Comparison of ENCODE assay signal across 14 mouse cellular contexts in the genomic region with DNA sequence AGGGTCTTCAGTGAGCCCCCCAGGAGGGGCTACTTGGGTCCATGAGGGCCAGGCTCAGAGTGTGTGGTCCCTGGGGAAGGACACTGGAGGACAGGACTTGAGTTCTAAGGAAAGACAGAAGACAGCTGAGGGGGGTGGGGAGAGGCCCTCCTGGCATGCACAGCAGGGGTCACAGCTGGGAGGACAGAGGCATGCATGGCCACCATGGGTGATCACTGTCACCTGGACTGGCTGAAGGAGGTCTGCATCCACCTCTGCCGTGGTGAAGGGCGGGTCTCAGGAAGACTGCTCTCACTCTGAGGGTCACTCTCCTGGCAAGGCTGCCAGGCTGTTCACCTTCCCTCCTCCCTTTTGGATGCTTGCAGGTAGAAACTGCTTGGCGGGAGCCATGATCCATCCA. TPM values are rescaled to one million over a fixed set of nuclear protein-coding genes. Genes with fewer than 3 reads are reported as not detected.
DNase-seq lines count a peak whose midpoint lies in the region; ATAC-seq and TF ChIP-seq lines count a peak whose summit lies in the region.
"Had no signal": no experiment of that assay in that cellular context is flagged by ENCODE, and none has a peak within 500 bp of the region (broad histone marks: within the 10 kb centered on the region; RNA-seq: fewer than 3 reads in every experiment).

No protein-coding gene starts in this region.

- no peaks in the 10 kb centered on the region for H3K36me3 ChIP-seq in hindbrain, embryonic 13.5 days
- H3K36me3 ChIP-seq in hindbrain, embryonic 16.5 days (ENCODE audit: control insufficient read depth, insufficient read depth, low read length): no peaks in the 10 kb centered on the region
- H3K36me3 ChIP-seq in thymus, adult 2 months (ENCODE audit: control insufficient read depth, insufficient read depth, low read length): no peaks in the 10 kb centered on the region
- H3K36me3 ChIP-seq in limb, embryonic 12.5 days: no peaks in the 10 kb centered on the region
- H3K36me3 ChIP-seq in stomach, postnatal 0 days (ENCODE audit: control insufficient read depth, insufficient read depth, low read length): no peaks in the 10 kb centered on the region
- H3K36me3 ChIP-seq: neural tube, embryonic 12.5 days had no signal

- no peak for ATAC-seq in hindbrain, embryonic 13.5 days (ENCODE audit: low FRiP score)
- ATAC-seq in hindbrain, embryonic 16.5 days: no peak
- no peak for ATAC-seq in limb, embryonic 12.5 days (ENCODE audit: insufficient number of reproducible peaks, insufficient read depth, low FRiP score, low TSS enrichment, low read depth)
- no peak for ATAC-seq in stomach, postnatal 0 days (ENCODE audit: low FRiP score, low TSS enrichment)
- ATAC-seq in megakaryocyte-erythroid progenitor cell, adult 5-6 weeks (replicated peaks; ENCODE audit: low FRiP score, low TSS enrichment, poor library complexity, severe bottlenecking): no peak

- no peak for TF ChIP-seq EP300 in stomach, postnatal 0 days (optimal IDR thresholded peaks at IDR 0.05)

- H3K4me2 ChIP-seq in hindbrain, embryonic 13.5 days: no peak overlapping the region
- no peak overlapping the region for H3K4me2 ChIP-seq in hindbrain, embryonic 16.5 days (ENCODE audit: low read length)
- no peak overlapping the region for H3K4me2 ChIP-seq in limb, embryonic 12.5 days
- no peak overlapping the region for H3K4me2 ChIP-seq in stomach, postnatal 0 days (replicated peaks; ENCODE audit: low read depth)
- H3K4me2 ChIP-seq: neural tube, embryonic 12.5 days had no signal

- no peak overlapping the region for H3K9ac ChIP-seq in hindbrain, embryonic 13.5 days
- H3K9ac ChIP-seq in hindbrain, embryonic 16.5 days (ENCODE audit: low read depth, low read length): no peak overlapping the region
- no peak overlapping the region for H3K9ac ChIP-seq in limb, embryonic 12.5 days (replicated peaks)
- H3K9ac ChIP-seq in stomach, postnatal 0 days (ENCODE audit: low read length): no peak overlapping the region
- H3K9ac ChIP-seq: neural tube, embryonic 12.5 days had no signal

- TF ChIP-seq CTCF in thymus, adult 2 months (IDR thresholded peaks at IDR 0.05; ENCODE audit: borderline replicate concordance, control insufficient read depth, extremely low read depth, insufficient read depth, low read length, poor library complexity): no peak
- no peak for TF ChIP-seq CTCF in stomach, postnatal 0 days (IDR thresholded peaks at IDR 0.05; ENCODE audit: low read depth)

- H3K9me3 ChIP-seq in hindbrain, embryonic 13.5 days: no peaks in the 10 kb centered on the region
- H3K9me3 ChIP-seq in hindbrain, embryonic 16.5 days (ENCODE audit: control insufficient read depth, low read length): no peaks in the 10 kb centered on the region
- H3K9me3 ChIP-seq in limb, embryonic 12.5 days: no peaks in the 10 kb centered on the region
- H3K9me3 ChIP-seq in stomach, postnatal 0 days (ENCODE audit: control insufficient read depth, low read length): no peaks in the 10 kb centered on the region
- H3K9me3 ChIP-seq: neural tube, embryonic 12.5 days had no signal

- TF ChIP-seq POLR2A in thymus, adult 2 months (IDR thresholded peaks at IDR 0.05; ENCODE audit: control insufficient read depth, extremely low read depth, insufficient read depth, low read length, poor library complexity): no peak

- H3K4me3 ChIP-seq in hindbrain, embryonic 13.5 days: no peak overlapping the region
- H3K4me3 ChIP-seq in hindbrain, embryonic 16.5 days (ENCODE audit: low read length): no peak overlapping the region
- H3K4me3 ChIP-seq in thymus, adult 2 months (ENCODE audit: control insufficient read depth, insufficient read depth, low read length): no peak overlapping the region
- H3K4me3 ChIP-seq in limb, embryonic 12.5 days (replicated peaks): no peak overlapping the region
- H3K4me3 ChIP-seq in stomach, postnatal 0 days (ENCODE audit: low read depth, low read length): no peak overlapping the region
- H3K4me3 ChIP-seq: neural tube, embryonic 12.5 days had no signal

- H3K27ac ChIP-seq in hindbrain, embryonic 13.5 days: peak overlapping the region; percentile 31; the same call in 1 of the 2 replicates
- no peak overlapping the region for H3K27ac ChIP-seq in hindbrain, embryonic 16.5 days (ENCODE audit: low read depth, low read length)
- peak overlapping the region; percentile 88 for H3K27ac ChIP-seq in thymus, adult 2 months (ENCODE audit: control insufficient read depth, insufficient read depth, low read length)
- 0 out of 2 replicates have a peak overlapping the region, but pooled peaks have one; percentile 13 for H3K27ac ChIP-seq in limb, embryonic 12.5 days
- H3K27ac ChIP-seq in stomach, postnatal 0 days (replicated peaks): peak overlapping the region; percentile 84
- H3K27ac ChIP-seq: neural tube, embryonic 12.5 days had no signal

- no peak for DNase-seq in thymus, adult 2 months
- no peak for DNase-seq in thymus, postnatal 36 days
- DNase-seq in stomach, postnatal 0 days (ENCODE audit: low spot score): no peak
- no peak for DNase-seq in gastrocnemius, postnatal 10 days
- DNase-seq: gastrocnemius, postnatal 14 days; kidney, postnatal 36 days; lung, adult 18-20 months; right cerebral cortex, postnatal 4 days; thymus, postnatal 25 days had no signal

- WGBS in hindbrain, embryonic 13.5 days: 95% methylated on average over 3 of the region's 3 CpGs
- 79% methylated on average over 3 of the region's 3 CpGs for WGBS in hindbrain, embryonic 16.5 days
- WGBS in thymus, adult 2 months: 100% methylated on average over 3 of the region's 3 CpGs
- WGBS in limb, embryonic 12.5 days: 82% methylated on average over 3 of the region's 3 CpGs
- 73% methylated on average over 3 of the region's 3 CpGs for WGBS in stomach, postnatal 0 days

- H3K4me1 ChIP-seq in hindbrain, embryonic 13.5 days (replicated peaks): peaks cover 40% of the 10 kb centered on the region
- peaks cover 8% of the 10 kb centered on the region for H3K4me1 ChIP-seq in hindbrain, embryonic 16.5 days (ENCODE audit: control insufficient read depth, insufficient read depth, low read depth, low read length)
- H3K4me1 ChIP-seq in thymus, adult 2 months (replicated peaks; ENCODE audit: control insufficient read depth, insufficient read depth, low read length): peaks cover 60% of the 10 kb centered on the region
- H3K4me1 ChIP-seq in limb, embryonic 12.5 days (replicated peaks): peaks cover 34% of the 10 kb centered on the region
- H3K4me1 ChIP-seq in stomach, postnatal 0 days (replicated peaks; ENCODE audit: control insufficient read depth, insufficient read depth): peaks cover 14% of the 10 kb centered on the region

- no peaks in the 10 kb centered on the region for H3K27me3 ChIP-seq in hindbrain, embryonic 13.5 days
- H3K27me3 ChIP-seq in hindbrain, embryonic 16.5 days (replicated peaks; ENCODE audit: control insufficient read depth, insufficient read depth, low read length): no peaks in the 10 kb centered on the region
- H3K27me3 ChIP-seq in thymus, adult 2 months (ENCODE audit: control insufficient read depth, insufficient read depth, low read length): no peaks in the 10 kb centered on the region
- H3K27me3 ChIP-seq in limb, embryonic 12.5 days: no peaks in the 10 kb centered on the region
- H3K27me3 ChIP-seq in stomach, postnatal 0 days (ENCODE audit: control insufficient read depth, insufficient read depth, low read length): no peaks in the 10 kb centered on the region
- H3K27me3 ChIP-seq: neural tube, embryonic 12.5 days had no signal

RNA-seq across cellular contexts. Expression of a gene that starts 3.8 kb away (rescaled TPM):
- 34.5 and 35.5 TPM in 2 replicates for polyA plus RNA-seq in hindbrain, embryonic 13.5 days (2015; fragmentation: Nextera tagmentation; extraction: Ambion mirVana)
- 23.0 and 29.3 TPM in 2 replicates for polyA plus RNA-seq in hindbrain, embryonic 16.5 days (2015; fragmentation: Nextera tagmentation; extraction: Ambion mirVana)
- 65.2 and 71.4 TPM in 2 replicates for polyA plus RNA-seq in thymus, adult 2 months (2012; rRNA removed)
- 11.0 and 11.9 TPM in 2 replicates for polyA plus RNA-seq in limb, embryonic 12.5 days (2016; fragmentation: Nextera tagmentation; extraction: Ambion mirVana)
- 8.8 and 9.4 TPM in 2 replicates for polyA plus RNA-seq in stomach, postnatal 0 days (2015; fragmentation: Nextera tagmentation; extraction: Ambion mirVana)
- 1 to 10 TPM; 9.2 to 9.8 TPM for total RNA-seq in gastrocnemius, postnatal 10 days (2021)
- total RNA-seq in megakaryocyte-erythroid progenitor cell, adult 5-6 weeks (2014; fragmentation: Nextera tagmentation): 26.7 and 34.4 TPM in 2 replicates
- 8.0 and 12.4 TPM in 2 replicates for total RNA-seq in megakaryocyte-erythroid progenitor cell, adult 5-6 weeks (2017)

RNA-seq across cellular contexts. Expression of a gene that starts 22.0 kb away (rescaled TPM):
- polyA plus RNA-seq in hindbrain, embryonic 13.5 days (2015; fragmentation: Nextera tagmentation; extraction: Ambion mirVana): 0.83 and 0.84 TPM in 2 replicates
- polyA plus RNA-seq in hindbrain, embryonic 16.5 days (2015; fragmentation: Nextera tagmentation; extraction: Ambion mirVana): 1.1 and 1.2 TPM in 2 replicates
- 7.4 and 8.1 TPM in 2 replicates for polyA plus RNA-seq in thymus, adult 2 months (2012; rRNA removed)
- 1.5 and 2.0 TPM in 2 replicates for polyA plus RNA-seq in limb, embryonic 12.5 days (2016; fragmentation: Nextera tagmentation; extraction: Ambion mirVana)
- polyA plus RNA-seq in stomach, postnatal 0 days (2015; fragmentation: Nextera tagmentation; extraction: Ambion mirVana): 11.4 and 11.9 TPM in 2 replicates
- total RNA-seq in gastrocnemius, postnatal 10 days (2021): 1 to 10 TPM; 2.0 to 2.6 TPM
- total RNA-seq in megakaryocyte-erythroid progenitor cell, adult 5-6 weeks (2014; fragmentation: Nextera tagmentation): 2.7 TPM in 1 of 2 replicates, not detected in the other
- 6.7 and 8.8 TPM in 2 replicates for total RNA-seq in megakaryocyte-erythroid progenitor cell, adult 5-6 weeks (2017)

RNA-seq across cellular contexts. Expression of a gene that starts 39.0 kb away (rescaled TPM):
- polyA plus RNA-seq in hindbrain, embryonic 13.5 days (2015; fragmentation: Nextera tagmentation; extraction: Ambion mirVana): 1.7 and 2.8 TPM in 2 replicates
- 3.1 and 5.4 TPM in 2 replicates for polyA plus RNA-seq in hindbrain, embryonic 16.5 days (2015; fragmentation: Nextera tagmentation; extraction: Ambion mirVana)
- 0.68 and 2.9 TPM in 2 replicates for polyA plus RNA-seq in thymus, adult 2 months (2012; rRNA removed)
- 8.6 and 10.0 TPM in 2 replicates for polyA plus RNA-seq in limb, embryonic 12.5 days (2016; fragmentation: Nextera tagmentation; extraction: Ambion mirVana)
- 4.1 and 4.9 TPM in 2 replicates for polyA plus RNA-seq in stomach, postnatal 0 days (2015; fragmentation: Nextera tagmentation; extraction: Ambion mirVana)
- 1 to 10 TPM; 3.1 to 3.6 TPM for total RNA-seq in gastrocnemius, postnatal 10 days (2021)
- total RNA-seq in megakaryocyte-erythroid progenitor cell, adult 5-6 weeks (2014; fragmentation: Nextera tagmentation): not detected in 2 replicates
- total RNA-seq in megakaryocyte-erythroid progenitor cell, adult 5-6 weeks (2017): not detected in 2 replicates
